Mouse (Mus musculus): Measurements from ENCODE around the gene Sertm1. TPM values are rescaled to one million over a fixed set of nuclear protein-coding genes. Genes with fewer than 3 reads are reported as not detected.

Sertm1 gene
- polyA plus RNA-seq, 1 experiment: 2.1 TPM

DNA sequence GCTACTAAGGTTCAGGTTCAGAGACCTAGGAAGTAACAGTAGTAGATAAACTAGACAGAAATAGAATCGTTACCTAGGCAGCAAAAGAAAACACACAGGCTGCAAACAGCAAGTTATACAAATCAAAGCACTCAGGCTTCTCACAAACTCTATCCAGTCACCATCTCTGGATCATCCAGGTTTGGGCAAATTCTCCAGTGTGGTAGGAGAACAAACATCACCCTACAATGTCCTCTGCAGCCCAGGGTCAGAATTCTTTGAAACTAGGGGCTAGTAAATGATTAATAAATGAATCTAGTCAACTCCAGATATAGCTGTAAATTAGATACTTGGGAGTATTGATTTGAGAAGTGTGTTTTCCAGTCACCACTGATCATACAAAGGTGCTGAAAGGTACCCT is 6.8 kb downstream of the Sertm1 start:
- WGBS: 42% methylated on average over 1 of the region's 1 CpGs
- no peaks in the 10 kb centered on the region for H3K27me3 ChIP-seq (ENCODE audit: control insufficient read depth, insufficient read depth, low read length)
- TF ChIP-seq POLR2A (IDR thresholded peaks at IDR 0.05; ENCODE audit: low read depth, low read length): no peak
- TF ChIP-seq CTCF (IDR thresholded peaks at IDR 0.05; ENCODE audit: extremely low read depth, insufficient read length, insufficient replicate concordance, low read depth, low read length): no peak
- no peaks in the 10 kb centered on the region for H3K4me1 ChIP-seq (ENCODE audit: control insufficient read depth, insufficient read depth, insufficient read length, low read length)
- H3K4me3 ChIP-seq (ENCODE audit: low read depth, low read length): no peak overlapping the region
- H3K36me3 ChIP-seq (ENCODE audit: control insufficient read depth, insufficient read depth, low read length): no peaks in the 10 kb centered on the region
- no peak overlapping the region for H3K27ac ChIP-seq (ENCODE audit: insufficient read depth, low read depth, low read length)

DNA sequence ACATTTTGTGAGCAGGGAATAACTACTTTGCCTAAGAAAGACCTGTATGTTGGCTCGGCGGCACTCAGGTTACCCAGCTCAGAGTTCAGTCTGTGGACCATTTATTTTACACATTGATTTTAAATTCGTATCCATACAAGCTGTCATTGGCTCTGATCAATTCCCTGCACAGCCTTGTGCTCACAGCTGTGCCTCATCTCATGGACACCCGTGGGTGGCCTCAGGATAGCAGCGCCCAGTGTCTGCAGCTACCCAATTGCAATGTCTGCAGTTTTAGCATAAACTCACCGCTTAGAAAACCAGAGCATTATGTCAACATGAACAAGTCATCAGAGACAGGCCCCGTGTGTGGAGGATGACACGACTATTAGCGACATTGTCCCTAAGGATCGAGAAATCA is 17.7 kb downstream of the Sertm1 start:
- Histone ChIP-seq H3K4me1 (ENCODE audit: control insufficient read depth, insufficient read depth, insufficient read length, low read length) (no peaks in the 10 kb centered on the region), H3K27me3 (ENCODE audit: control insufficient read depth, insufficient read depth, low read length) (no peaks in the 10 kb centered on the region), H3K36me3 (ENCODE audit: control insufficient read depth, insufficient read depth, low read length) (no peaks in the 10 kb centered on the region), H3K4me3 (ENCODE audit: low read depth, low read length) (no peak overlapping the region), H3K27ac (ENCODE audit: insufficient read depth, low read depth, low read length) (no peak overlapping the region)
- no peak for TF ChIP-seq POLR2A (IDR thresholded peaks at IDR 0.05; ENCODE audit: low read depth, low read length)
- TF ChIP-seq CTCF (IDR thresholded peaks at IDR 0.05; ENCODE audit: extremely low read depth, insufficient read length, insufficient replicate concordance, low read depth, low read length): no peak
- WGBS: 79% methylated on average over 10 of the region's 10 CpGs

DNA sequence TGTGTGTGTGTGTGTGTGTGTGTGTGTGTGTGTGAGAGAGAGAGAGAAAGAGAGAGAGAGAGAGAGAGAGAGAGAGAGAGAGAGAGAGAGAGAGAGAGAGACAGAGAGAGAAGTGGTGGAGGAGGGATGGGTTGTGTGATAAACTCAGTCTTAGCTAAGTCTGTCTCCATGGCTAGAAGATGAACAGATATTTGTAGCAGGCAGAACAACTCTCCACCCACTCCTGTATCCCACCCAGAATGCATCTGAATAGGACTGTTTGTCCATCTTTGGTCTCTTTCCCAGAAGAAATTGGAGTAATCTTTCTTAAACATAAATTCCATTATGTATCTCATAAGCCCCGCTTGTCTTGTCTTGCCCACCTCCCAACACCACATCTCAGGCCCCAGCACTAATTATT is 20.8 kb downstream of the Sertm1 start:
- H3K36me3 ChIP-seq (ENCODE audit: control insufficient read depth, insufficient read depth, low read length): no peaks in the 10 kb centered on the region
- no peaks in the 10 kb centered on the region for H3K4me1 ChIP-seq (ENCODE audit: control insufficient read depth, insufficient read depth, insufficient read length, low read length)
- no peak for TF ChIP-seq POLR2A (IDR thresholded peaks at IDR 0.05; ENCODE audit: low read depth, low read length)
- TF ChIP-seq CTCF (IDR thresholded peaks at IDR 0.05; ENCODE audit: extremely low read depth, insufficient read length, insufficient replicate concordance, low read depth, low read length): no peak
- H3K27ac ChIP-seq (ENCODE audit: insufficient read depth, low read depth, low read length): no peak overlapping the region
- H3K4me3 ChIP-seq (ENCODE audit: low read depth, low read length): no peak overlapping the region
- H3K27me3 ChIP-seq (ENCODE audit: control insufficient read depth, insufficient read depth, low read length): no peaks in the 10 kb centered on the region
- WGBS: 71% methylated on average over 1 of the region's 1 CpGs

DNA sequence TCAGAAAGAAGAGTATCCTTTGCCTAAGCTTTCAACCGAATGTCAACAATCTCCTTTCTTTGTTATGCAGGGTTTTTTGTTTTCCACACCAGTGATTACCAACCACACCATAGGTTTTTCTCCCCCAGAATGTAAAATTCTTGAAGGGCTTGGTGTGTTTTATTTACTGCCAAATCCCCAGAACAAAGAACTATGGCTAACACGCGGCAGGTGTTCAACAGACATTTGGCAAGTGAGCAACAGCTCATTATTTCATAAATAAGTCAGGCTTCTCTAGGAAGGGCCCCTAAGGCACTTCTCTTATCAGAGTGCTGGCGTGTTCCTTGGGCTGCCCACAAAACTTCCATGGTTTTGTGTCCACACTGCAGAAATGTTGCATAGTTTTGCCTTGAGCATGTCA is 23.5 kb downstream of the Sertm1 start:
- Histone ChIP-seq H3K4me3 (ENCODE audit: low read depth, low read length) (no peak overlapping the region), H3K36me3 (ENCODE audit: control insufficient read depth, insufficient read depth, low read length) (no peaks in the 10 kb centered on the region), H3K27me3 (ENCODE audit: control insufficient read depth, insufficient read depth, low read length) (no peaks in the 10 kb centered on the region), H3K27ac (ENCODE audit: insufficient read depth, low read depth, low read length) (no peak overlapping the region), H3K4me1 (ENCODE audit: control insufficient read depth, insufficient read depth, insufficient read length, low read length) (no peaks in the 10 kb centered on the region)
- TF ChIP-seq CTCF (IDR thresholded peaks at IDR 0.05; ENCODE audit: extremely low read depth, insufficient read length, insufficient replicate concordance, low read depth, low read length): no peak
- TF ChIP-seq POLR2A (IDR thresholded peaks at IDR 0.05; ENCODE audit: low read depth, low read length): no peak
- WGBS: 60% methylated on average over 4 of the region's 4 CpGs

DNA sequence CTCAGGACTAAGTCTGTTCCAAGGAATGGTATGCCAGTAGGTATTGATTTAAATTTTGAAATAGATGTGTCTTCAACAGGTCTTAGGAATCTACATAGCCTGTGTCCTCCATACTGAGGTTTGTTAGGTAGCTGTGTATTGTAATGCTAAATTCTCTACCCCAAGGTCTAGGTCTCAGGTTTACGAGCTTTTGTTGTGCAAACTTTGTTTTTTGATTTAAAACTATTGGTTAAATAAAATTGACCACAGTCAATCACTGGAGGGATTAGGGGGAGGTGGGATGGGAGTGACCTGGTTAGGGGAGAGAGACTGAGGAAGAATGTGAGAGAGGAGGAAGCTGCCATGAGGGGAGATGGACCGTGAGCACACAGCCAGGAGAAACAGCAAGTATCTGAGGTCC is 29.2 kb downstream of the Sertm1 start:
- Histone ChIP-seq H3K36me3 (ENCODE audit: control insufficient read depth, insufficient read depth, low read length) (no peaks in the 10 kb centered on the region), H3K4me1 (ENCODE audit: control insufficient read depth, insufficient read depth, insufficient read length, low read length) (no peaks in the 10 kb centered on the region), H3K27ac (ENCODE audit: insufficient read depth, low read depth, low read length) (no peak overlapping the region), H3K4me3 (ENCODE audit: low read depth, low read length) (no peak overlapping the region), H3K27me3 (ENCODE audit: control insufficient read depth, insufficient read depth, low read length) (no peaks in the 10 kb centered on the region)
- TF ChIP-seq CTCF (IDR thresholded peaks at IDR 0.05; ENCODE audit: extremely low read depth, insufficient read length, insufficient replicate concordance, low read depth, low read length): no peak
- no peak for TF ChIP-seq POLR2A (IDR thresholded peaks at IDR 0.05; ENCODE audit: low read depth, low read length)
- 80% methylated on average over 2 of the region's 2 CpGs for WGBS

Other genes starting within 250 kb of the Sertm1 start
- gene Supt20, start 223.1 kb downstream of the Sertm1 start, polyA plus RNA-seq (2012; rRNA removed): 13.4 and 31.3 TPM in 2 replicates
- not detected in 2 replicates for gene Gm21958, start 201.5 kb downstream of the Sertm1 start, polyA plus RNA-seq (2012; rRNA removed)
- 4.5 and 8.5 TPM in 2 replicates for gene Exosc8, start 180.5 kb downstream of the Sertm1 start, polyA plus RNA-seq (2012; rRNA removed)
- gene Alg5, start 180.3 kb downstream of the Sertm1 start, polyA plus RNA-seq (2012; rRNA removed): 5.3 and 9.5 TPM in 2 replicates
- 1.1 and 1.3 TPM in 2 replicates for gene Smad9, start 160.3 kb downstream of the Sertm1 start, polyA plus RNA-seq (2012; rRNA removed)
- gene Rfxap, start 108.1 kb downstream of the Sertm1 start, polyA plus RNA-seq (2012; rRNA removed): 16.7 and 31.0 TPM in 2 replicates
- 0.20 and 0.32 TPM in 2 replicates for gene Ccna1, start 139.6 kb upstream of the Sertm1 start, polyA plus RNA-seq (2012; rRNA removed)
- 6.8 and 7.1 TPM in 2 replicates for gene Spg20, start 196.2 kb upstream of the Sertm1 start, polyA plus RNA-seq (2012; rRNA removed)
- gene Ccdc169, start 221.5 kb upstream of the Sertm1 start, polyA plus RNA-seq (2012; rRNA removed): not detected in 2 replicates